Mouse (Mus musculus) spleen, adult 2 months (tissue): ENCODE data around the gene Cept1.

Experiments used
- CTCF ChIP-seq: fragments of 200-500 bp; IDR thresholded peaks from 2 replicates; pipeline ENCODE4 v1.5.1; 2011; ENCODE audit warnings: mild to moderate bottlenecking, inconsistent platforms; ENCODE audit not compliant: insufficient read depth, insufficient read length, insufficient replicate concordance; ENCODE audit errors: extremely low read depth
- POLR2A ChIP-seq: fragments of 200-500 bp; IDR thresholded peaks from 2 replicates; pipeline ENCODE4 v1.6.1; 2011; ENCODE audit warnings: low read depth, low read length, inconsistent platforms

GRCm38 (mm10) chr3:106462059-106462470 is 85.5 kb downstream of the Cept1 start:
- no peak for TF ChIP-seq CTCF
- TF ChIP-seq POLR2A: no peak
